8 mouse cellular contexts compared by ENCODE assay signal in genomic region chr5:147894455-147895076, GRCm38 (mm10). TPM values are rescaled to one million over a fixed set of nuclear protein-coding genes. Genes with fewer than 3 reads are reported as not detected.
DNase-seq lines count a peak whose midpoint lies in the region; ATAC-seq and TF ChIP-seq lines count a peak whose summit lies in the region.

Gene Slc46a3, minus strand, starts transcription at chr5:147894815.

- peak; percentile 63 for TF ChIP-seq EP300 in liver, embryonic 14.5 days (IDR thresholded peaks at IDR 0.05; ENCODE audit: low read depth)
- peak; percentile 97 for TF ChIP-seq EP300 in stomach, postnatal 0 days (optimal IDR thresholded peaks at IDR 0.05)

- peak within 1 kb of the TSS; percentile 88 for H3K4me2 ChIP-seq in heart, embryonic 15.5 days
- H3K4me2 ChIP-seq in liver, embryonic 14.5 days (ENCODE audit: low read depth), result peak within 1 kb of the TSS; percentile 92
- peak within 1 kb of the TSS; percentile 89 for H3K4me2 ChIP-seq in neural tube, embryonic 11.5 days (ENCODE audit: low read depth)
- H3K4me2 ChIP-seq in stomach, postnatal 0 days (replicated peaks; ENCODE audit: low read depth), result peak within 1 kb of the TSS; percentile 90

- peak; percentile 92 for DNase-seq in c-Kit-negative CD71-positive TER-119-positive erythroid progenitor cells, embryonic 14.5 days (ENCODE audit: low read depth, low spot score)
- peak; percentile 94 for DNase-seq in forebrain, embryonic 10.5 days (ENCODE audit: extremely low spot score, low spot score)
- peak; percentile 92 to 96 for DNase-seq in kidney, postnatal 25 days
- DNase-seq in liver, embryonic 14.5 days (ENCODE audit: low read depth in 3 of 3, low spot score in 3 of 3), result peak; percentile 88 to 92 (median 90)
- peak; percentile 93 for DNase-seq in neural tube, embryonic 11.5 days (ENCODE audit: low spot score)
- peak; percentile 94 for DNase-seq in stomach, postnatal 0 days (ENCODE audit: low spot score)

- WGBS in forebrain, embryonic 10.5 days, result under 1% methylated on average over 47 of the region's 47 CpGs
- under 1% methylated on average over 47 of the region's 47 CpGs for WGBS in heart, embryonic 15.5 days
- WGBS in liver, embryonic 14.5 days (ENCODE audit: insufficient replicate concordance), result under 1% methylated on average over 47 of the region's 47 CpGs
- under 1% methylated on average over 47 of the region's 47 CpGs for WGBS in neural tube, embryonic 11.5 days
- WGBS in stomach, postnatal 0 days, result under 1% methylated on average over 47 of the region's 47 CpGs

- H3K4me3 ChIP-seq in forebrain, embryonic 10.5 days, result peak within 1 kb of the TSS; percentile 70
- H3K4me3 ChIP-seq in heart, embryonic 15.5 days, result peak within 1 kb of the TSS; percentile 81
- peak within 1 kb of the TSS; percentile 69 to 79 for H3K4me3 ChIP-seq in liver, embryonic 14.5 days (ENCODE audit: insufficient read depth in 1 of 2, low read depth in 2 of 2, low read length in 2 of 2)
- peak within 1 kb of the TSS; percentile 54 for H3K4me3 ChIP-seq in neural tube, embryonic 11.5 days (ENCODE audit: low read depth, low read length)
- H3K4me3 ChIP-seq in stomach, postnatal 0 days (ENCODE audit: low read depth, low read length), result peak within 1 kb of the TSS; percentile 69

- peak; percentile 80 for TF ChIP-seq CTCF in liver, embryonic 14.5 days (IDR thresholded peaks at IDR 0.05; ENCODE audit: low read depth)
- peak; percentile 65 for TF ChIP-seq CTCF in stomach, postnatal 0 days (IDR thresholded peaks at IDR 0.05; ENCODE audit: low read depth)

- peak within 1 kb of the TSS; percentile 54 for H3K9ac ChIP-seq in heart, embryonic 15.5 days
- peak within 1 kb of the TSS; percentile 69 for H3K9ac ChIP-seq in liver, embryonic 14.5 days (replicated peaks)
- peak within 1 kb of the TSS; percentile 59 for H3K9ac ChIP-seq in neural tube, embryonic 11.5 days (ENCODE audit: low read length)
- H3K9ac ChIP-seq in stomach, postnatal 0 days (ENCODE audit: low read length), result peak within 1 kb of the TSS; percentile 66

- H3K4me1 ChIP-seq in forebrain, embryonic 10.5 days, result peaks cover 29% of the 10 kb centered on the region
- peaks cover 16% of the 10 kb centered on the region for H3K4me1 ChIP-seq in heart, embryonic 15.5 days (replicated peaks)
- peaks cover 23 to 35% of the 10 kb centered on the region in 2 experiments for H3K4me1 ChIP-seq in liver, embryonic 14.5 days (replicated peaks; ENCODE audit: control insufficient read depth in 2 of 2, insufficient read depth in 2 of 2, low read length in 1 of 2)
- no peaks in the 10 kb centered on the region for H3K4me1 ChIP-seq in neural tube, embryonic 11.5 days (ENCODE audit: control insufficient read depth, insufficient read depth, low read length)
- H3K4me1 ChIP-seq in stomach, postnatal 0 days (replicated peaks; ENCODE audit: control insufficient read depth, insufficient read depth), result peaks cover 3% of the 10 kb centered on the region; the same call in 1 of the 2 replicates

- no peaks in the 10 kb centered on the region for H3K36me3 ChIP-seq in forebrain, embryonic 10.5 days (replicated peaks)
- H3K36me3 ChIP-seq in heart, embryonic 15.5 days, result no peaks in the 10 kb centered on the region
- H3K36me3 ChIP-seq in liver, embryonic 14.5 days (replicated peaks; ENCODE audit: control insufficient read depth, insufficient read depth, low read depth), result no peaks in the 10 kb centered on the region
- no peaks in the 10 kb centered on the region for H3K36me3 ChIP-seq in neural tube, embryonic 11.5 days (ENCODE audit: control insufficient read depth, insufficient read depth, low read length)
- H3K36me3 ChIP-seq in stomach, postnatal 0 days (ENCODE audit: control insufficient read depth, insufficient read depth, low read length), result no peaks in the 10 kb centered on the region

- peak; percentile 96 for ATAC-seq in CD4-positive, CD25-positive, alpha-beta regulatory T cell, adult 4 months
- peak; percentile 98 for ATAC-seq in heart, embryonic 15.5 days (replicated peaks; ENCODE audit: insufficient number of reproducible peaks, insufficient read depth, low FRiP score, low read depth)
- ATAC-seq in liver, embryonic 14.5 days (ENCODE audit: insufficient read depth), result peak; percentile 94
- peak; percentile 100 for ATAC-seq in neural tube, embryonic 11.5 days (ENCODE audit: insufficient read depth, low FRiP score, low TSS enrichment)
- peak; percentile 96 for ATAC-seq in stomach, postnatal 0 days (ENCODE audit: low FRiP score, low TSS enrichment)

- H3K27me3 ChIP-seq in forebrain, embryonic 10.5 days (ENCODE audit: poor library complexity, severe bottlenecking), result peaks cover 37% of the 10 kb centered on the region
- 0 out of 2 replicates have a peak, but pooled peaks cover 3% of the 10 kb centered on the region for H3K27me3 ChIP-seq in heart, embryonic 15.5 days
- no peaks in the 10 kb centered on the region for H3K27me3 ChIP-seq in liver, embryonic 14.5 days (ENCODE audit: control insufficient read depth, insufficient read depth, low read length)
- H3K27me3 ChIP-seq in neural tube, embryonic 11.5 days (ENCODE audit: control insufficient read depth, insufficient read depth, low read length), result 0 out of 2 replicates have a peak, but pooled peaks cover 6% of the 10 kb centered on the region
- no peaks in the 10 kb centered on the region for H3K27me3 ChIP-seq in stomach, postnatal 0 days (ENCODE audit: control insufficient read depth, insufficient read depth, low read length)

- H3K9me3 ChIP-seq in forebrain, embryonic 10.5 days, result no peaks in the 10 kb centered on the region
- no peaks in the 10 kb centered on the region for H3K9me3 ChIP-seq in heart, embryonic 15.5 days (replicated peaks)
- H3K9me3 ChIP-seq in liver, embryonic 14.5 days (ENCODE audit: control insufficient read depth, low read length), result no peaks in the 10 kb centered on the region
- no peaks in the 10 kb centered on the region for H3K9me3 ChIP-seq in neural tube, embryonic 11.5 days (ENCODE audit: control insufficient read depth, low read length)
- H3K9me3 ChIP-seq in stomach, postnatal 0 days (ENCODE audit: control insufficient read depth, low read length), result no peaks in the 10 kb centered on the region

- H3K27ac ChIP-seq in forebrain, embryonic 10.5 days, result peak within 1 kb of the TSS; percentile 62; the same call in 1 of the 2 replicates
- peak within 1 kb of the TSS; percentile 13; the same call in 1 of the 2 replicates for H3K27ac ChIP-seq in heart, embryonic 15.5 days
- H3K27ac ChIP-seq in liver, embryonic 14.5 days, result peak within 1 kb of the TSS; percentile 45
- H3K27ac ChIP-seq in neural tube, embryonic 11.5 days (ENCODE audit: low read depth, low read length), result no peak within 1 kb of the TSS
- H3K27ac ChIP-seq in stomach, postnatal 0 days (replicated peaks), result 0 out of 2 replicates have a peak within 1 kb of the TSS, but pooled peaks have one; percentile 40

RNA-seq across cellular contexts. Expression of gene Slc46a3, which starts in this region (rescaled TPM):
- polyA plus RNA-seq in CD4-positive, CD25-positive, alpha-beta regulatory T cell, adult 4 months (2017; shearing (Covaris generic)), result 10 to 100 TPM; 18.2 to 23.6 TPM
- 3.3 and 3.9 TPM in 2 replicates for polyA plus RNA-seq in forebrain, embryonic 10.5 days (2016; fragmentation: Nextera tagmentation; extraction: Ambion mirVana)
- 3.3 and 5.3 TPM in 2 replicates for polyA plus RNA-seq in heart, embryonic 15.5 days (2015; fragmentation: Nextera tagmentation; extraction: Ambion mirVana)
- polyA plus RNA-seq in liver, embryonic 14.5 days (2012; rRNA removed), result 17.6 and 20.6 TPM in 2 replicates
- 16.1 and 16.7 TPM in 2 replicates for polyA plus RNA-seq in liver, embryonic 14.5 days (2014; fragmentation: Nextera tagmentation; extraction: Ambion mirVana)
- polyA plus RNA-seq in neural tube, embryonic 11.5 days (2014; fragmentation: Nextera tagmentation; extraction: Ambion mirVana), result 3.0 and 4.0 TPM in 2 replicates
- 2.7 and 3.2 TPM in 2 replicates for polyA plus RNA-seq in stomach, postnatal 0 days (2015; fragmentation: Nextera tagmentation; extraction: Ambion mirVana)
